Mouse (Mus musculus) mesoderm, embryonic 11.5 days (tissue): ENCODE data around the gene Tpd52l2.
A peak's percentile ranks its signal among the peaks of the same experiment; 100 is the strongest.

Experiments used
- DNase-seq: peaks from one replicate; pipeline ENCODE4 v3.0.0-alpha.2; 2012; ENCODE audit warnings: low read depth, low spot score

The Tpd52l2 gene

GRCm38 (mm10) chr2:181537444-181538047 is 40.6 kb downstream of the Tpd52l2 start:
- DNase-seq = peak; percentile 12

- DNase-seq = no peak
Measured at GRCm38 (mm10) chr2:181541761-181542380, 44.9 kb downstream of the Tpd52l2 start.

DNA sequence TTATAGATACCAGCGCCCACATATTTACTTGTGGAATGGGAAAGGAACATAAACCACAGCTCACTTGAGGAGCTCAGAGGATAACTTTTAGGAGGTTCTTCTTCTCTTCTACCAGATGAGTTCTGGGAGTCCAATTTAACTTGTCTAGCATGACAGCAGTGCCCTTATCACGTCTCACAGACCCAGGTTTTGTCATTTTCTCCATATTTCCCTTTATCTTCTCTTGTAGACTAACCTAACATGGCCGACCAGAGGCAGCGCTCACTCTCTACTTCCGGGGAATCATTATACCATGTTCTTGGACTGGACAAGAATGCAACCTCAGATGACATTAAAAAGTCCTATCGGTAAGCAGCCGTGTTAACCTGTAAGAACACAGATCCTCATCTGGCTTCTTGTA is 49.2 kb downstream of the Tpd52l2 start:
- no peak for DNase-seq

GRCm38 (mm10) chr2:181548227-181548626 is 51.3 kb downstream of the Tpd52l2 start:
- no peak for DNase-seq

- DNase-seq = no peak
Measured at GRCm38 (mm10) chr2:181548682-181549081, 51.7 kb downstream of the Tpd52l2 start.

GRCm38 (mm10) chr2:181550233-181550632 is 53.3 kb downstream of the Tpd52l2 start:
- DNase-seq = no peak

- DNase-seq = no peak
Measured at GRCm38 (mm10) chr2:181553772-181554171, 56.8 kb downstream of the Tpd52l2 start.

- DNase-seq = no peak
Measured at GRCm38 (mm10) chr2:181567338-181567737, 70.4 kb downstream of the Tpd52l2 start.
